Mouse (Mus musculus): ENCODE data around the gene Slc10a1. TPM values are rescaled to one million over a fixed set of nuclear protein-coding genes. Genes with fewer than 3 reads are reported as not detected.

Gene Slc10a1
- not detected for polyA plus RNA-seq (2015; fragmentation: Illumina TruSeq; extraction: RNeasy Lipid Tissue Mini Kit (QIAGEN cat#74804); ENCODE audit: low read depth, low replicate concordance)

GRCm38 (mm10) chr12:80968605-80969004 is at the start of gene Slc10a1:
TSS of gene Slc10a1 (minus strand) at chr12:80968705.

GRCm38 (mm10) chr12:80945334-80945995 is 23.0 kb downstream of the Slc10a1 start, which contains the start of gene Srsf5:
TSS of gene Srsf5 (plus strand) at chr12:80945504.

Other genes starting within 250 kb of the Slc10a1 start
- 5.0 TPM for gene Ccdc177, start 208.0 kb downstream of the Slc10a1 start, polyA plus RNA-seq (2015; fragmentation: Illumina TruSeq; extraction: RNeasy Lipid Tissue Mini Kit (QIAGEN cat#74804); ENCODE audit: low read depth, low replicate concordance)
- gene Susd6, start 178.2 kb downstream of the Slc10a1 start, polyA plus RNA-seq (2015; fragmentation: Illumina TruSeq; extraction: RNeasy Lipid Tissue Mini Kit (QIAGEN cat#74804); ENCODE audit: low read depth, low replicate concordance) = 24.3 TPM
- gene Srsf5, start 23.2 kb downstream of the Slc10a1 start, polyA plus RNA-seq (2015; fragmentation: Illumina TruSeq; extraction: RNeasy Lipid Tissue Mini Kit (QIAGEN cat#74804); ENCODE audit: low read depth, low replicate concordance) = 411 TPM
- 7.9 TPM for gene Smoc1, start 58.1 kb upstream of the Slc10a1 start, polyA plus RNA-seq (2015; fragmentation: Illumina TruSeq; extraction: RNeasy Lipid Tissue Mini Kit (QIAGEN cat#74804); ENCODE audit: low read depth, low replicate concordance)